Mouse (Mus musculus): ENCODE measurements around the gene Snhg11.
"Not testable (repeated sequence)": the region's sequence is repeated elsewhere in the genome, so short reads cannot be mapped to it uniquely, and the experiment has no call there.

Gene Snhg11

GRCm38 (mm10) chr2:158369474-158370172 is 5.8 kb upstream of the Snhg11 start:
- DNase-seq (ENCODE audit: low read depth, low spot score): no peak

GRCm38 (mm10) chr2:158370173-158370550 is 5.3 kb upstream of the Snhg11 start:
- peak; percentile 75 for DNase-seq (ENCODE audit: low read depth, low spot score)

GRCm38 (mm10) chr2:158373061-158373460 is 2.4 kb upstream of the Snhg11 start:
- no peak for DNase-seq (ENCODE audit: low read depth, low spot score)

GRCm38 (mm10) chr2:158373516-158373915 is 1.9 kb upstream of the Snhg11 start:
- DNase-seq (ENCODE audit: low read depth, low spot score): no peak

GRCm38 (mm10) chr2:158376123-158376687 is 767 bp downstream of the Snhg11 start:
- DNase-seq (ENCODE audit: low read depth, low spot score): peak; percentile 46

- peak; percentile 60 for DNase-seq (ENCODE audit: low read depth, low spot score)
Observed at GRCm38 (mm10) chr2:158376798-158377197, 1.4 kb downstream of the Snhg11 start.

GRCm38 (mm10) chr2:158377811-158378210 is 2.4 kb downstream of the Snhg11 start:
- no peak for DNase-seq (ENCODE audit: low read depth, low spot score)

- DNase-seq (ENCODE audit: low read depth, low spot score): peak; percentile 92
Observed at GRCm38 (mm10) chr2:158379354-158380078, 4.1 kb downstream of the Snhg11 start.

- peak; percentile 70 for DNase-seq (ENCODE audit: low read depth, low spot score)
Observed at GRCm38 (mm10) chr2:158386072-158386471, 10.6 kb downstream of the Snhg11 start.

GRCm38 (mm10) chr2:158389421-158389820 is 14.0 kb downstream of the Snhg11 start:
- DNase-seq (ENCODE audit: low read depth, low spot score): no peak

- DNase-seq (ENCODE audit: low read depth, low spot score): no peak
Observed at GRCm38 (mm10) chr2:158396369-158396768, 20.9 kb downstream of the Snhg11 start.

- DNase-seq (ENCODE audit: low read depth, low spot score): not testable (repeated sequence)
Observed at GRCm38 (mm10) chr2:158397140-158397539, 21.7 kb downstream of the Snhg11 start.

- no peak for DNase-seq (ENCODE audit: low read depth, low spot score)
Observed at GRCm38 (mm10) chr2:158402915-158403314, 27.5 kb downstream of the Snhg11 start.

- no peak for DNase-seq (ENCODE audit: low read depth, low spot score)
Observed at GRCm38 (mm10) chr2:158408997-158409594, 33.7 kb downstream of the Snhg11 start.

GRCm38 (mm10) chr2:158409595-158410021 is 34.2 kb downstream of the Snhg11 start, which contains the start of gene Ralgapb:
TSS of gene Ralgapb (plus strand) at chr2:158409848.
- peak; percentile 99 for DNase-seq (ENCODE audit: low read depth, low spot score)

- peak; percentile 75 for DNase-seq (ENCODE audit: low read depth, low spot score)
Observed at GRCm38 (mm10) chr2:158410022-158411014, 34.9 kb downstream of the Snhg11 start.

GRCm38 (mm10) chr2:158413240-158413639 is 37.8 kb downstream of the Snhg11 start:
- no peak for DNase-seq (ENCODE audit: low read depth, low spot score)

GRCm38 (mm10) chr2:158415826-158416225 is 40.4 kb downstream of the Snhg11 start:
- no peak for DNase-seq (ENCODE audit: low read depth, low spot score)

- DNase-seq (ENCODE audit: low read depth, low spot score): no peak
Observed at GRCm38 (mm10) chr2:158418663-158419062, 43.2 kb downstream of the Snhg11 start.

Data from ZHBTc4 (cell line).